Mouse (Mus musculus) G1E (cell line): ENCODE results near the gene Agap1. TPM values are rescaled to one million over a fixed set of nuclear protein-coding genes. Genes with fewer than 3 reads are reported as not detected.

ENCODE experiments used
- ATAC-seq: 2 replicates; pipeline ENCODE4 v1.8.0; 2016; ENCODE audit warnings: mild to moderate bottlenecking; ENCODE audit not compliant: insufficient number of reproducible peaks, poor library complexity, low FRiP score, severe bottlenecking; ENCODE audit errors: extremely low read depth
- DNase-seq: peaks from one replicate; pipeline ENCODE4 v3.0.0; 2012; ENCODE audit warnings: low spot score
- H3K27me3 ChIP-seq: 2 replicates; pipeline ENCODE4 v1.6.1; 2012; ENCODE audit warnings: mild to moderate bottlenecking, low read length, inconsistent platforms; ENCODE audit not compliant: insufficient read depth
- H3K36me3 ChIP-seq: replicated peaks from 2 replicates; pipeline ENCODE3; 2012; ENCODE audit warnings: mild to moderate bottlenecking, inconsistent platforms
- H3K4me1 ChIP-seq: 2 replicates; pipeline ENCODE4 v1.6.1; 2012; ENCODE audit warnings: low read depth, low read length, inconsistent platforms, mixed read lengths; ENCODE audit not compliant: insufficient read depth
- H3K4me3 ChIP-seq: 2 replicates; pipeline ENCODE4 v1.5.1; 2012; ENCODE audit warnings: low read depth, mild to moderate bottlenecking, inconsistent platforms, low read length, moderate library complexity, mixed read lengths
- H3K9me3 ChIP-seq: replicated peaks from 2 replicates; pipeline ENCODE4 v1.6.1; 2012; ENCODE audit warnings: inconsistent platforms
- CTCF ChIP-seq: IDR thresholded peaks from 2 replicates; pipeline ENCODE4 v1.5.1; 2012; ENCODE audit warnings: low read depth, low read length, inconsistent platforms, mixed read lengths
- GATA1 ChIP-seq: IDR thresholded peaks from 2 replicates; pipeline ENCODE4 v1.6.1; 2012; ENCODE audit warnings: borderline replicate concordance, low read length, inconsistent platforms, mixed read lengths
- GATA2 ChIP-seq: IDR thresholded peaks from 2 replicates; pipeline ENCODE4 v1.6.1; 2012; ENCODE audit warnings: low read depth, low read length, inconsistent platforms, borderline replicate concordance
- POLR2AphosphoS5 ChIP-seq: IDR thresholded peaks from 2 replicates; pipeline ENCODE4 v1.6.1; 2012; ENCODE audit warnings: low read depth, low read length, inconsistent platforms; ENCODE audit not compliant: insufficient replicate concordance
- TAL1 ChIP-seq: conservative IDR thresholded peaks from 2 replicates; pipeline ENCODE4 v1.6.1; 2012; ENCODE audit warnings: low read depth, low read length, inconsistent platforms, mixed read lengths
- polyA plus RNA-seq: library from polyadenylated mRNA; stranded (reverse); fragments of >175 nt; gene quantifications from 2 replicates; pipeline ENCODE4 v1.2.3, GENCODE M21; 2012
- total RNA-seq, 2 experiments: library from RNA; stranded (forward) in 1 of 2; stranded (reverse) in 1 of 2; fragments of 200-1000 nt in 1 of 2; fragments of >200 nt in 1 of 2; fragmentation: Nextera tagmentation in 1 of 2; gene quantifications; 2 replicates each; pipeline ENCODE4 v1.2.3; 2014 to 2017

The Agap1 gene
- total and polyA plus RNA-seq, 3 experiments, result 0.01 to 0.45 (median 0.16) TPM

DNA sequence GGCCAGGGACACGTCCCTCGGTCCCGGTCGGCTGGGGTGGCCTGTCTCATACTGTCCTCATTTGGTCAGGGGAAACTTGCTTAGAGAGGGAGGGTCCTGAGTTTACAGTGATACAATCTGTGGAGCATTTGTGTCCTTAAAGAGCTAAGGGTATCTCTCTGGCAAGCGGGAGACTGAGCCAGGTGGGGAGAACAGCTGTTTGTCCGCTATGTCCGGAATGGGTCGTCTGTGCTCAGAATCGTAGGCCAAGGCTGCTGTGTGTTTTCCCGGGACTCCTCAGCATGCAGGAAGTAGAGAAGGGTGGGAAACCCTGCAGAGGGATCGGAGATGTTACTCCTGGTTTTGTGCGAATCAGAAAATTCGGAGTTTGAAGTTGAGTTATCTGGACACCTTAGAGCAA, 84.5 kb downstream of the Agap1 start:
- Histone ChIP-seq H3K4me3 (0 out of 2 replicates have a peak overlapping the region, but pooled peaks have one; percentile 10), H3K36me3 (no peaks in the 10 kb centered on the region), H3K4me1 (no peaks in the 10 kb centered on the region), H3K27me3 (no peaks in the 10 kb centered on the region), H3K9me3 (peaks cover 95% of the 10 kb centered on the region)
- TF ChIP-seq POLR2AphosphoS5 (no peak), CTCF (no peak), GATA1 (no peak), GATA2 (no peak), TAL1 (no peak)
- ATAC-seq (no peak), DNase-seq (no peak)

DNA sequence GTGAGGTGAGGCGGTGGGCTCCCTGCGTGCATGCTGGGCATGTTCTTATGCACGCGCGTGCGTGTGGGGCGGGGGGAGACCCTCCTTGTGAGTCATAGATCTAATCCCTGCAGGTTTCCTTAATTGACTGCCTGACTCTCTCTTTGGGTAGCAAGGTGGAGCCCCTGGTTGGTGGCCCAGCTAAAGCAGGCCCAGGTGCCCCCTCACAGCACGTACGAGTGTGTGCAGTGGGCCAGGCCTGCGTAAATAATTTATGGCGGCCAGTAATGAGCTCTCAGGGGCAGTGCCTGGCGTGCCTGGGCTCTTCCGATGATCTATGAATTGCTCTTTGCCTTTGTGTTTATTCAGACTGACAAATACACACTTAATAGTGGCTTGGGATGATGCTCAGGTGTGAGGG, 86.5 kb downstream of the Agap1 start:
- ATAC-seq (no peak), DNase-seq (no peak)
- no peaks in the 10 kb centered on the region for H3K27me3 ChIP-seq
- no peak overlapping the region for H3K4me3 ChIP-seq
- no peaks in the 10 kb centered on the region for H3K36me3 ChIP-seq
- TF ChIP-seq GATA2, result no peak
- TF ChIP-seq CTCF, result no peak
- TF ChIP-seq POLR2AphosphoS5, result no peak
- TF ChIP-seq TAL1, result no peak
- no peak for TF ChIP-seq GATA1
- no peaks in the 10 kb centered on the region for H3K4me1 ChIP-seq
- H3K9me3 ChIP-seq, result peaks cover 85% of the 10 kb centered on the region

DNA sequence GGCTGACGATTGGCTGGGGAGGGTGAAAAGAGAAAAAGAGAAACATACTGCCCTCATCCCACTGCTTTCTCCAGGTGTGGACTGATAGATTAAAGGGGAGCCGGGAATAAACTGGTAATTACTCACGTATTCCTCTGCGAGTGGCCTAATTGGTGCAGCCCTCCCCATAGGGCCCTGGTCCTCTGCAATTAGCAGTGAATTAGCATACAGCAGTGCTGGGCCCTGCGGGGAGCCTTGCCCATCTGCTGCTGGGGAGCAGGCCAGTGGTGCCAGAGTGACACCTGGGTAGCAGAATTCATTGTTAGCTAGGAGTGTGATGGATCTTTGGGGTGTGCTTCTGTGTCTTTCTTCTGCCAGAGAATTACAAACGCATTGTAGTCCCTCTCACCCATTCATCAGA, 87.9 kb downstream of the Agap1 start:
- ATAC-seq, result no peak

DNA sequence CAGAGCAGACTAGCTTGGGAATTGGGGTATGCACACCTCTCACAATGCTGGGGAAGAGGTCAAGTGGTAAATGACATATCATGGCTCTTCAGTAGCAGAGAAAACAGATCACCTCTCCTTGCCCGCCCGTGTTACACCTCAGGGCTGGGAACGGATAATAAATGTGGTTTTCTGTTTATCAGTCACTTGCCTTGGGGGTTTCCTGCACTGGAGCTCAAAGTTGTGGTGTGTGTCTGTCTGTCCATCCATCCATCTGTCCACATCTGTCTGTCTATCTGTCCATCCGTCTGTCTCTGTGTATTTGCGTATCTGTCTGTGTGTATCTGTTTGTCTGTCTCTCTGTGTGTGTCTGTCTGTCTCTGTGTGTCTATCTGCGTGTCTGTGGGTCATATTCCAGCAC, 88.7 kb downstream of the Agap1 start:
- no peak for DNase-seq
- Histone ChIP-seq H3K36me3 (no peaks in the 10 kb centered on the region), H3K4me1 (no peaks in the 10 kb centered on the region), H3K4me3 (no peak overlapping the region), H3K27me3 (no peaks in the 10 kb centered on the region), H3K9me3 (peaks cover 85% of the 10 kb centered on the region)
- no peak for ATAC-seq
- TF ChIP-seq GATA2, result no peak
- no peak for TF ChIP-seq CTCF
- no peak for TF ChIP-seq TAL1
- no peak for TF ChIP-seq POLR2AphosphoS5
- TF ChIP-seq GATA1, result no peak

More for the DNA sequence above, 87.9 kb downstream of the Agap1 start:
- no peak overlapping the region for H3K4me3 ChIP-seq
- no peaks in the 10 kb centered on the region for H3K36me3 ChIP-seq
- no peaks in the 10 kb centered on the region for H3K27me3 ChIP-seq
- peaks cover 84% of the 10 kb centered on the region for H3K9me3 ChIP-seq
- TF ChIP-seq GATA1 (no peak), POLR2AphosphoS5 (no peak), GATA2 (no peak), TAL1 (no peak), CTCF (no peak)
- no peak for DNase-seq
- no peaks in the 10 kb centered on the region for H3K4me1 ChIP-seq

DNA sequence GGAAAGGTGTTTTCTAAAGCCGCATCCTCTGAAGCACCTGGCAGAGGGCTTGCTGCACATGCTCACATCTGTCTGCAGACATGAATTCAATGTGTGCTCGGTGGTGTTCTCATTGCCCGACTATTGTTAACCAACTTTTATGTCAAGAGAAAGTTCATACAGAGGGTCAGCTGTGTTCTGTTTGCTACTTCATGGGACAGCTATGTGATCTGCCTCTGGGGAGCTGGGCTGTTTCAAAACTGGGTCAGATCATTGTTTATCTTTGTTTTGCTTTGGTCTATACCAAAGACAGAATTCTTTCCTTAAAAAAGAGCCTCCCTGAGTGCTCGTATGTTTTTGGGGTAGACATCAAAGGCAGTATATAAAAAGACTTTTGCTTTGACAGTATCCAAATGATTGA, 89.5 kb downstream of the Agap1 start:
- no peak for ATAC-seq
- no peaks in the 10 kb centered on the region for H3K36me3 ChIP-seq
- H3K4me1 ChIP-seq, result no peaks in the 10 kb centered on the region
- no peaks in the 10 kb centered on the region for H3K27me3 ChIP-seq
- H3K9me3 ChIP-seq, result peaks cover 85% of the 10 kb centered on the region
- TF ChIP-seq GATA2 (no peak), CTCF (no peak), TAL1 (no peak), POLR2AphosphoS5 (no peak), GATA1 (no peak)
- no peak for DNase-seq
- no peak overlapping the region for H3K4me3 ChIP-seq

DNA sequence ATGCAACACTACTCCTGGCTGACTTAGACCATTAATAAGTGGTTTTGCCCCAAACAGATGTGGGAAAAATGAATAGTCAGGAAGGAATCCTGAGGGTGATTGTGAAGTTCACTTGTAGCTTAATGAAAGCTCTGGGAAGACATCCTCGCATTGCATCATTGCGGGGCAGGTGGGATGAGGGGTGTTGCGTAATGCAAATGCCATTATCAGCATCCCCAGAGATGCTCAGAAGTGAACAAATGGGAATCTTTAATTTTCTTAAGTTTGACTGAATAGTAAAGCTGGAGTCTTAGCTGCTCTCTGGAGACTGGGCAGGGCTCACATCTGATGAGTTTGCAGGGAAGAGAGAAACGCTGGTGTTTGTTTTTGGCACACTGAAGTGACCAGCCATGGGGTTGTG, 90.5 kb downstream of the Agap1 start:
- no peak for DNase-seq
- peaks cover 84% of the 10 kb centered on the region for H3K9me3 ChIP-seq
- no peak overlapping the region for H3K4me3 ChIP-seq
- no peak for ATAC-seq
- TF ChIP-seq TAL1, result no peak
- TF ChIP-seq POLR2AphosphoS5, result no peak
- TF ChIP-seq GATA2, result no peak
- TF ChIP-seq GATA1, result no peak
- no peak for TF ChIP-seq CTCF
- no peaks in the 10 kb centered on the region for H3K4me1 ChIP-seq
- no peaks in the 10 kb centered on the region for H3K36me3 ChIP-seq
- H3K27me3 ChIP-seq, result no peaks in the 10 kb centered on the region
